Mouse (Mus musculus): ENCODE results near the gene Odf4.

- no peak for TF ChIP-seq CTCF (IDR thresholded peaks at IDR 0.05; ENCODE audit: borderline replicate concordance, insufficient read depth, low read length)
- no peak for TF ChIP-seq POLR2A (IDR thresholded peaks at IDR 0.05; ENCODE audit: low read depth, low read length)
Observed at GRCm38 (mm10) chr11:68888253-68888652, 38.6 kb downstream of the Odf4 start, which contains the start of gene Rnf222.

All from embryonic fibroblast, embryonic 13.5 days (primary cell).